Mouse (Mus musculus) hindbrain, embryonic 10.5 days (tissue): ENCODE data around the gene Rsu1. TPM values are rescaled to one million over a fixed set of nuclear protein-coding genes. Genes with fewer than 3 reads are reported as not detected.
A peak's percentile ranks its signal among the peaks of the same experiment; 100 is the strongest.

ENCODE experiments used
- DNase-seq: peaks from one replicate; pipeline ENCODE4 v3.0.0-alpha.2; 2017; ENCODE audit warnings: low spot score
- H3K27ac ChIP-seq: fragments of 300-500 bp; sonication (generic); 2 replicates; pipeline ENCODE4 v1.5.1; 2016; ENCODE audit warnings: mild to moderate bottlenecking, moderate library complexity
- H3K27me3 ChIP-seq: fragments of 300-500 bp; sonication (generic); 2 replicates; pipeline ENCODE4 v1.6.1; 2016; ENCODE audit warnings: mild to moderate bottlenecking; ENCODE audit not compliant: poor library complexity, insufficient read depth, severe bottlenecking
- H3K36me3 ChIP-seq: fragments of 300-500 bp; sonication (generic); 2 replicates; pipeline ENCODE4 v1.6.1; 2016; ENCODE audit warnings: mild to moderate bottlenecking, moderate library complexity
- H3K4me1 ChIP-seq: fragments of 300-500 bp; sonication (generic); replicated peaks from 2 replicates; pipeline ENCODE4 v1.6.1; 2016; ENCODE audit warnings: mild to moderate bottlenecking
- H3K4me3 ChIP-seq: fragments of 300-500 bp; sonication (generic); 2 replicates; pipeline ENCODE4 v1.5.1; 2016; ENCODE audit warnings: mild to moderate bottlenecking, moderate library complexity
- H3K9me3 ChIP-seq: fragments of 300-500 bp; sonication (generic); 2 replicates; pipeline ENCODE4 v1.6.1; 2016; ENCODE audit warnings: mild to moderate bottlenecking, moderate library complexity
- WGBS: fragments of 180-500 bp; shearing (Covaris S2); methylation state at CpG from one replicate; pipeline ENCODE4 v1.1.7; 2016; 5-methylcytosine and 5-hydroxymethylcytosine counted together
- polyA plus RNA-seq: library from polyadenylated mRNA; unstranded; fragments of >200 nt; fragmentation: Nextera tagmentation; extraction: Ambion mirVana; gene quantifications from 2 replicates; pipeline ENCODE4 v1.2.1, GENCODE M21; 2016

The Rsu1 gene
- polyA plus RNA-seq, 1 experiment from 2014 or later, result 71.6 TPM

- H3K9me3 ChIP-seq, result no peaks in the 10 kb centered on the region
- no peaks in the 10 kb centered on the region for H3K4me1 ChIP-seq
- WGBS, result 92% methylated on average over 5 of the region's 5 CpGs
- no peak overlapping the region for H3K27ac ChIP-seq
- H3K36me3 ChIP-seq, result no peaks in the 10 kb centered on the region
- no peak for DNase-seq
- no peak overlapping the region for H3K4me3 ChIP-seq
- no peaks in the 10 kb centered on the region for H3K27me3 ChIP-seq
Observed at GRCm38 (mm10) chr2:13120461-13120860, 150.8 kb downstream of the Rsu1 start.

GRCm38 (mm10) chr2:13117896-13118295 is 153.3 kb downstream of the Rsu1 start:
- no peaks in the 10 kb centered on the region for H3K4me1 ChIP-seq

GRCm38 (mm10) chr2:13106531-13106930 is 164.7 kb downstream of the Rsu1 start:
- DNase-seq, result peak; percentile 13
- WGBS, result 15% methylated on average over 4 of the region's 4 CpGs

More at GRCm38 (mm10) chr2:13117896-13118295, 153.3 kb downstream of the Rsu1 start:
- Histone ChIP-seq H3K9me3 (no peaks in the 10 kb centered on the region), H3K27ac (no peak overlapping the region), H3K4me3 (no peak overlapping the region), H3K27me3 (no peaks in the 10 kb centered on the region), H3K36me3 (no peaks in the 10 kb centered on the region)
- DNase-seq, result no peak
- 76% methylated on average over 4 of the region's 4 CpGs for WGBS

GRCm38 (mm10) chr2:13104388-13104787 is 166.8 kb downstream of the Rsu1 start:
- H3K4me3 ChIP-seq, result no peak overlapping the region
- WGBS, result 34% methylated on average over 2 of the region's 2 CpGs
- H3K9me3 ChIP-seq, result no peaks in the 10 kb centered on the region
- no peak overlapping the region for H3K27ac ChIP-seq
- H3K4me1 ChIP-seq, result peaks cover 7% of the 10 kb centered on the region; the same call in 1 of the 2 replicates
- H3K36me3 ChIP-seq, result no peaks in the 10 kb centered on the region
- H3K27me3 ChIP-seq, result no peaks in the 10 kb centered on the region
- no peak for DNase-seq

More at GRCm38 (mm10) chr2:13106531-13106930, 164.7 kb downstream of the Rsu1 start:
- Histone ChIP-seq H3K36me3 (no peaks in the 10 kb centered on the region), H3K4me3 (no peak overlapping the region), H3K9me3 (no peaks in the 10 kb centered on the region), H3K27ac (no peak overlapping the region), H3K27me3 (no peaks in the 10 kb centered on the region), H3K4me1 (peaks cover 7% of the 10 kb centered on the region; the same call in 1 of the 2 replicates)

- no peak overlapping the region for H3K4me3 ChIP-seq
- H3K36me3 ChIP-seq, result no peaks in the 10 kb centered on the region
- H3K4me1 ChIP-seq, result peaks cover 7% of the 10 kb centered on the region; the same call in 1 of the 2 replicates
- no peaks in the 10 kb centered on the region for H3K27me3 ChIP-seq
- no peaks in the 10 kb centered on the region for H3K9me3 ChIP-seq
- H3K27ac ChIP-seq, result no peak overlapping the region
- 76% methylated on average over 7 of the region's 7 CpGs for WGBS
- DNase-seq, result no peak
Observed at GRCm38 (mm10) chr2:13103797-13104200, 167.4 kb downstream of the Rsu1 start.

- Histone ChIP-seq H3K4me3 (no peak overlapping the region), H3K4me1 (no peaks in the 10 kb centered on the region), H3K9me3 (no peaks in the 10 kb centered on the region), H3K27ac (no peak overlapping the region), H3K27me3 (no peaks in the 10 kb centered on the region), H3K36me3 (no peaks in the 10 kb centered on the region)
- WGBS, result 95% methylated on average over 5 of the region's 5 CpGs
- no peak for DNase-seq
Observed at GRCm38 (mm10) chr2:13094045-13094444, 177.2 kb downstream of the Rsu1 start.

- H3K27me3 ChIP-seq, result no peaks in the 10 kb centered on the region
- H3K27ac ChIP-seq, result no peak overlapping the region
- no peak for DNase-seq
- H3K36me3 ChIP-seq, result no peaks in the 10 kb centered on the region
- H3K9me3 ChIP-seq, result no peaks in the 10 kb centered on the region
- no peaks in the 10 kb centered on the region for H3K4me1 ChIP-seq
- WGBS, result 79% methylated on average over 1 of the region's 1 CpGs
- no peak overlapping the region for H3K4me3 ChIP-seq
Observed at GRCm38 (mm10) chr2:13093570-13093969, 177.6 kb downstream of the Rsu1 start.

- no peak overlapping the region for H3K27ac ChIP-seq
- DNase-seq, result no peak
- H3K4me3 ChIP-seq, result no peak overlapping the region
- H3K4me1 ChIP-seq, result no peaks in the 10 kb centered on the region
- no peaks in the 10 kb centered on the region for H3K27me3 ChIP-seq
- WGBS, result 83% methylated on average over 5 of the region's 5 CpGs
- no peaks in the 10 kb centered on the region for H3K36me3 ChIP-seq
- no peaks in the 10 kb centered on the region for H3K9me3 ChIP-seq
Observed at GRCm38 (mm10) chr2:13091399-13092015, 179.7 kb downstream of the Rsu1 start.

- Histone ChIP-seq H3K4me3 (no peak overlapping the region), H3K27ac (no peak overlapping the region), H3K27me3 (no peaks in the 10 kb centered on the region), H3K4me1 (no peaks in the 10 kb centered on the region), H3K36me3 (no peaks in the 10 kb centered on the region), H3K9me3 (no peaks in the 10 kb centered on the region)
- no peak for DNase-seq
- 93% methylated on average over 1 of the region's 1 CpGs for WGBS
Observed at GRCm38 (mm10) chr2:13090841-13091240, 180.4 kb downstream of the Rsu1 start.

GRCm38 (mm10) chr2:13089861-13090260 is 181.4 kb downstream of the Rsu1 start:
- 90% methylated on average over 4 of the region's 4 CpGs for WGBS

GRCm38 (mm10) chr2:13088266-13088665 is 182.9 kb downstream of the Rsu1 start:
- no peak overlapping the region for H3K27ac ChIP-seq
- DNase-seq, result no peak

More at GRCm38 (mm10) chr2:13089861-13090260, 181.4 kb downstream of the Rsu1 start:
- no peak for DNase-seq
- Histone ChIP-seq H3K4me3 (no peak overlapping the region), H3K4me1 (no peaks in the 10 kb centered on the region), H3K27ac (no peak overlapping the region), H3K9me3 (no peaks in the 10 kb centered on the region), H3K27me3 (no peaks in the 10 kb centered on the region), H3K36me3 (no peaks in the 10 kb centered on the region)

GRCm38 (mm10) chr2:13087811-13088210 is 183.4 kb downstream of the Rsu1 start:
- Histone ChIP-seq H3K4me3 (no peak overlapping the region), H3K27ac (no peak overlapping the region), H3K4me1 (peaks cover 14% of the 10 kb centered on the region), H3K9me3 (no peaks in the 10 kb centered on the region), H3K27me3 (no peaks in the 10 kb centered on the region), H3K36me3 (no peaks in the 10 kb centered on the region)
- WGBS, result 91% methylated on average over 2 of the region's 2 CpGs
- no peak for DNase-seq

More at GRCm38 (mm10) chr2:13088266-13088665, 182.9 kb downstream of the Rsu1 start:
- Histone ChIP-seq H3K9me3 (no peaks in the 10 kb centered on the region), H3K4me3 (no peak overlapping the region), H3K36me3 (no peaks in the 10 kb centered on the region), H3K4me1 (peaks cover 10% of the 10 kb centered on the region), H3K27me3 (no peaks in the 10 kb centered on the region)
- 81% methylated on average over 4 of the region's 4 CpGs for WGBS

GRCm38 (mm10) chr2:13084223-13084622 is 187.0 kb downstream of the Rsu1 start:
- WGBS, result 52% methylated on average over 5 of the region's 5 CpGs
- Histone ChIP-seq H3K27me3 (no peaks in the 10 kb centered on the region), H3K4me3 (no peak overlapping the region), H3K4me1 (peaks cover 14% of the 10 kb centered on the region), H3K36me3 (no peaks in the 10 kb centered on the region), H3K9me3 (no peaks in the 10 kb centered on the region), H3K27ac (no peak overlapping the region)
- no peak for DNase-seq
